Mouse (Mus musculus): ENCODE results near the gene Ntm.

DNA sequence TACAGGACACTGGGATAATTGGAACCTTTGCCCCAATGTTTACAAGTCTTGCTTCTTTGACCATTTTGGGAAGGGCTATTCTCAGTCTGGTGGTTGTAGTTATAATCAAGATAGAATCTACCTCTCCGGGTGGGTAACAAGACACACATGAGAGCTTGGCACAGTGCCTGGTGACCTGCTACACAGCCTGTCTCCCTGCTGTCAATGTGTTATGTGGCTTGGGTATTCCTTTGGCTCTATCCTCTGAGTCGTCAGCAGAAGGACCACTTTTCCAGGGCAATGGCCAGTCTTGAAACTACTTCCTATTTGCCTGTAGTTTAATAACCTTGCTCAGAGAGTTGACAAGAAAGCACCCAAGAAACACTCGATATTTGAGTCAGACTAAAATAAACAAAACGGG is 575.8 kb downstream of the Ntm start:
- TF ChIP-seq CTCF (IDR thresholded peaks at IDR 0.05; ENCODE audit: control insufficient read depth, insufficient read depth, insufficient replicate concordance, low read depth, low read length) (no peak), POLR2A (IDR thresholded peaks at IDR 0.05; ENCODE audit: control insufficient read depth, low read depth, low read length) (no peak)
